Mouse (Mus musculus) splenic B cell, adult 2 months (primary cell): ENCODE data around the gene Rnf2.

Experiments used
- DNase-seq: peaks from one replicate; pipeline ENCODE4 v3.0.0-alpha.2; 2011; ENCODE audit warnings: low read depth, low spot score
- H3K27me3 ChIP-seq: 2 replicates; pipeline ENCODE4 v1.6.1; 2012; ENCODE audit warnings: mild to moderate bottlenecking, low read length, moderate library complexity, mixed read lengths; ENCODE audit not compliant: control insufficient read depth, poor library complexity, insufficient read depth, severe bottlenecking
- H3K36me3 ChIP-seq: 2 replicates; pipeline ENCODE4 v1.6.1; 2012; ENCODE audit warnings: mild to moderate bottlenecking, low read length, moderate library complexity, mixed read lengths; ENCODE audit not compliant: control insufficient read depth, poor library complexity, insufficient read depth, severe bottlenecking

Gene Rnf2

DNA sequence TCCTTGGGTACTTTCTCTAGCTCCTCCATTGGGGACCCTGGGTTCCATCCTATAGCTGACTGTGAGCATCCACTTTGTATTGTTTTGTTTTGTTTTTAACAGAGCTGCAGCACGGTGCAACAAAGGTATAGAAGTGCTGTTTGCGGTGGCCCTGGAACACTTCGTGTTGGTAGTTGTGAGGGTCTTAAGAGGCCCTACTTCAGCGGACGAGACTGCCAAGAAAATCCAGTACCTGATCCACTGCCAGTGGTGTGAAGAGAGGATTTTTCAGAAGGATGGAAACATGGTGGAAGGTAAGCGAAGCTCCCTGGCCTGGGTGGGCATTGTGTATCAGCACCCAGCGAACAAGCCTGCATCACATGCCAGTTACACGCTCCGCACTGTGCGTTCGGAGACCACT, 48.8 kb downstream of the Rnf2 start:
- no peak for DNase-seq
- no peaks in the 10 kb centered on the region for H3K27me3 ChIP-seq

DNA sequence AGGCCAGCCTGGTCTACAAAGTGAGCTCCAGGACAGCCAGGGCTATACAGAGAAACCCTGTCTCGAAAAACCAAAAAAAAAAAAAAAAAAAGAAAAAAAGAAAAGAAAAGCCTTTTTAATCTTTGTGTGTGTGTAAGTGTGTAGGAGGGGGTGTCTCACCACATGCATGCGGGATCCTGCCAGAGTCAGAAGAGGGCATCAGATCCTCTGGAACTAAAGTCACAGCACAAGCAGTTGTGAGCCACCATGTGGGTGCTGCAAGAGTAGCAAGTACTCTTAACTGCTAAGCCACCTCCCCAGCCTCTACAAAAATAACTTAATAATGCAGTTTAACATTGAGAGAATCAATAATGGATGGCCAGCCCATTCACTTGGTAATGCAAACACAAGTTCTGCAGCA, 49.9 kb downstream of the Rnf2 start:
- Histone ChIP-seq H3K36me3 (peaks cover 10% of the 10 kb centered on the region; the same call in 1 of the 2 replicates), H3K27me3 (no peaks in the 10 kb centered on the region)
- peak; percentile 5 for DNase-seq

More for the DNA sequence above, 48.8 kb downstream of the Rnf2 start:
- peaks cover 10% of the 10 kb centered on the region; the same call in 1 of the 2 replicates for H3K36me3 ChIP-seq

DNA sequence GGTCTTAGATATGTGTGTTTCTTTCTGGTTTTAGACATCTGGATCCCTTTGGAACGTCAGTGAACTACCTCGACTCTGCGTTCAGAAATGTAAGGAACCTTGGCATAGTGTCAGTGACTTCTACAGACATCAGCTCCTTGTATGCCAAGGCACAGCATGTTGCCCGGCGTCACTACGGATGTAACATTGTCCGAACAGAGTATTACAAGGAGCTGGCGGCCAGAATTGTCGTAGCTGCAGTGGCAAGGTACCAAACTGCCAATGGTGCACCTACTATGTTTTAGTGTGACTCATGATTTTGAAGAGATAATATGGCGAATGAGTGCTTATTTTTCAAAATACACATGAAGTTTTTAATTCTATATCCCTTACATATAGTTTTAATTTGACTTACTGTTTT, 50.9 kb downstream of the Rnf2 start:
- H3K27me3 ChIP-seq, result no peaks in the 10 kb centered on the region
- no peak for DNase-seq
- peaks cover 18% of the 10 kb centered on the region for H3K36me3 ChIP-seq

DNA sequence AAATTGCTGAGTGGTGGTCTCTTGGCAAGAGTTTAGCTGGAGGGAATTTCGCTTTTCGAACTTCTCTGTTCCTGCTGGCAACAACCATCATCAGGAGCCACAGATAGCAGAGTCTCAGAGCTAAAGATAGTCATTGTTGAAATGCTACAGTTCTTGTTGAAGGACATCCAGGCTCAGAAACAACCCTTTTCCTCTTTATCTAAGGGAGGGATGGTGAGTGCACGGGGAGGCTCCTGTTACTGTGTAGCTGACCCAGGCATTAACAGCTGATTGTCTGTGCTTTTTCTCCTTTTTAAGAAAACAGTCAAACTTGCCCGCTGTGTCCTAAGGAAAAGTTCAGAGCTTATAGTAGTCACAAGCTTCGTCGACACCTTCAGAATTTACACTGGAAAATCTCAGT, 65.3 kb downstream of the Rnf2 start:
- Histone ChIP-seq H3K36me3 (peaks cover 10% of the 10 kb centered on the region), H3K27me3 (no peaks in the 10 kb centered on the region)
- DNase-seq, result no peak

GRCm38 (mm10) chr1:151429316-151429715, 71.4 kb downstream of the Rnf2 start:
- H3K27me3 ChIP-seq, result no peaks in the 10 kb centered on the region
- H3K36me3 ChIP-seq, result peaks cover 2% of the 10 kb centered on the region; the same call in 1 of the 2 replicates
- peak; percentile 24 for DNase-seq

DNA sequence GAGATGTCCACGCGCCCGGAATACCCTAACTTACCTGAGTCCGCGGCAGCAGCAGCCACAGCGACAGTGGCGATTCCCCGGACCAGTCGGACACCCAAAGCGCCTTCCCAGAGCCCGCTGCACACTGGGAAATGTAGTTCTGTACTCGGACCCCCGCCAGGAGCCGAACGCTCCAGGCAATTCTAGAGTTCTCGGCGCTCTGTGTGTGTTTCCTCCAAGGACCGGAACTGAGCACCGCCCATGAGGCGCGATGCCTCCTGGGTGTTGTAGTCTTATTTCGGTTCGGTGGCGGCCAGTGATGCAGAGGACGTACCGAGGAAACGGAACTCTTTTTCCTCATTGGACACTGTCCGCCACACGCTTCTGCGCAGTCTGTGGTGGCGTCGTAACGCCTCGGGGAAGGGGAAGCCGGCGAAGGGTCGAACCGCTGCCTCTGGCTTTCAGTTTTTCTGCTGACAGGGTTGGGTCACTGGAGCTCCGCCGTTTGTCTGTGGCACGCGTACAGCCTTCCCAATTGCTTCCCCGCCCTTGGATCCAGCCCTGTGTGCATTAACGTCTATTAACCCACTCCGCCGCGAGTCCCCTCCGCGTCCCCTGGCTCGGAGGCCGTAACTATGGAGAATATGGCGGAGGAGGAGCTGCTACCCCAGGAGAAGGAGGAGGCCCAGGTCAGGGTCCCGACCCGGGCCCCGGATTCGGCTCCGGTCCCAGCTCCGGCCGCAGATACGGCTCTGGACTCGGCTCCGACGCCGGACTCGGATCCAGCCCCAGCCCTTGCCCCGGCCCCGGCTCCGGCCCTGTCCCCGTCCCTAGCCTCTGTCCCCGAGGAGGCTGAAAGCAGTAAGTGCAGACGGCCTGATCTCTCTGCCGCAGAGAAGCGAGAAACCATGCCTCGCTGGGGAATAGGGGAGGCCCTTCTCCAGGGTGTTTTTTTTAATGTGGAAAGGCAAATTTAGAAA, 72.2 kb downstream of the Rnf2 start, which contains the start of the genes Swt1 and Trmt1l:
Gene Swt1 (minus strand): TSS at position 193 of the 959 bp plus-strand sequence.
Gene Trmt1l (plus strand): TSS at position 280 of the 959 bp plus-strand sequence.
- peak; percentile 98 for DNase-seq
- 0 out of 2 replicates have a peak, but pooled peaks cover 2% of the 10 kb centered on the region for H3K36me3 ChIP-seq
- H3K27me3 ChIP-seq, result no peaks in the 10 kb centered on the region

DNA sequence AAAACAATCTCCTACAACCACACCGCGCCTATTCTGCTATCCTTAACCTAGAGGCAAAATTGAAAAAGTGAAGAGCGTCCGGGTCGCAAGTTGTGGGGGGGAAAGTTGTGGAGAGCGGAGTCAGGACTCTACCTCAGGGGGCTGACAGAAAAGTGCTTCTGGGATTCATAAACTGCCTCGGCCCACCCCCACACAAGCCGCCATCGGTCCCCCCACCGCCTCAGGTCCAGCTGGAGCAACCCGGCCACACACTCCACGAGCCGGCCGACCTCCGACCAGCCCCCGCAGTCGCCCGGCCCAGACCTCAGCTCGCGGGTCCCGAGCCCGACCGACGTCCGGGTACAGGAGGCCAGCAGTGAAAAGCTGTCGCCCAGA, 72.9 kb downstream of the Rnf2 start:
- no peak for DNase-seq
- Histone ChIP-seq H3K36me3 (no peaks in the 10 kb centered on the region), H3K27me3 (no peaks in the 10 kb centered on the region)

DNA sequence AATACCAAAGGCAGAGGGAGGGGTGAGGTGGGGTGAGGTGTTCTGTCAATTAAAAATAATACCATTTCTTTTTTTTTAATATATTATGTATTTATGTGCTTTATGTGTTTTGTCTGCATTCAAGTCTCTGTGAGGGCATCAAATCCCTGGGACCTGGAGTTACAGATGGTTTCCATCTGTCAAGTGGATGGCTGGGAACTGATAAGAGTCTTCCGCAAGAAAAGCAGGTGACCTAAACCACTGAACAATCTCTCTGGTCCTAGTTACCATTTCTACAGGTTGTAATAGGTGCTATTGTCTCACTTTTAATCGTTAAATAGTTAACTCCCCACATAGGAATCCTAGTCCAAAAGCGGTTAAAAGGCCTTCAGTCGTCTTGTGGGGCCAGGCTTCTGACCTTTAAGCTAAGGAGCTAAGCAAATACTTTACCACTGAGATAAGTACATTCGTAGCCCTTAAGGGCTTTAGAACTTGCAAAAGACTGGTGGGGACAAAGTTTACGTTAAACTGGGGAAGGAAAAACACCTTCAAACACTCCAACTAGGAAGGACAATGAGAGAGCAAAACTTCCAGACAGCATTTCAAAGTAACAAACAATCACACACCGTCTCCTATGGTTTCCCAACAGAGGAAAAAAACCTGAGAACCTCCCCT, 73.7 kb downstream of the Rnf2 start:
- H3K27me3 ChIP-seq, result no peaks in the 10 kb centered on the region
- no peak for DNase-seq
- H3K36me3 ChIP-seq, result no peaks in the 10 kb centered on the region

GRCm38 (mm10) chr1:151422178-151422577, 78.6 kb downstream of the Rnf2 start:
- Histone ChIP-seq H3K27me3 (no peaks in the 10 kb centered on the region), H3K36me3 (0 out of 2 replicates have a peak, but pooled peaks cover 3% of the 10 kb centered on the region)
- DNase-seq, result peak; percentile 13

DNA sequence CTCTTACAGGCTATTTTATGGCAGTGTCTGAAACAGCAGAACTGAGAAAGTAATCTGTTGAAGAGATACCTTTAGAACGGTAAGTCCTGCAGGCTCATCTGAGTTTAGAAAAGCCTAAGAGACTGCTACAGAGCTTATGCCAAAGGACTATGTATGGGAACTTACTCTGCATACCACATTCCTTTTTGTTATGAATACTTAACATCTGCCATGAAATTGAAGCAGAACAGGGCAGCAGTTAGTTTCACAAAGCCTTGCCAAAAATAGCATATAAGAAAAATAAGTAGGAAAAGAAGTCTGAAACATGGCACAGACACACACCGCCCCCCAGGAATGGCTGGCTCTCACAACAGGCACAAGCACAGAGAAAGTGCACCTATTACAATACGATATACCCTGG, 90.9 kb downstream of the Rnf2 start:
- no peaks in the 10 kb centered on the region for H3K27me3 ChIP-seq
- DNase-seq, result no peak
- peaks cover 5% of the 10 kb centered on the region for H3K36me3 ChIP-seq
